Mouse (Mus musculus): ENCODE measurements around the gene Olfr681.

GRCm38 (mm10) chr7:105080905-105081304 lies 35.7 kb upstream of the Olfr681 start, which contains the start of gene Olfr679:
- no peak for TF ChIP-seq CTCF (IDR thresholded peaks at IDR 0.05; ENCODE audit: insufficient read depth, low read length)
- no peak for TF ChIP-seq POLR2A (IDR thresholded peaks at IDR 0.05; ENCODE audit: borderline replicate concordance, extremely low read depth, low read depth, low read length)

All from lung, adult 2 months (tissue).